In genomic region chr12:11694797-11695196, GRCm38 (mm10) we compare ENCODE assay signal across 17 mouse cellular contexts.
"Had no signal": no experiment of that assay in that cellular context is flagged by ENCODE, and none has a peak within 500 bp of the region (broad histone marks: within the 10 kb centered on the region; RNA-seq: fewer than 3 reads in every experiment).

No protein-coding gene starts in this region.

- ATAC-seq: liver, embryonic 12.5 days; liver, postnatal 0 days; lung, postnatal 0 days; midbrain, embryonic 13.5 days; midbrain, embryonic 15.5 days; midbrain, embryonic 16.5 days had no signal

- DNase-seq: left cerebral cortex, postnatal 4 days; liver; liver, embryonic 13.5 days; liver, postnatal 0 days; lung, adult 18-20 months; lung, adult 2 months; lung, embryonic 14.5 days; lung, postnatal 10 days; lung, postnatal 14 days; lung, postnatal 36 days; lung, postnatal 4 days; midbrain, embryonic 14.5 days had no signal
